In genomic region chr4:45426724-45427457, GRCm38 (mm10) we compare ENCODE assay signal across 9 mouse cellular contexts. TPM values are rescaled to one million over a fixed set of nuclear protein-coding genes. Genes with fewer than 3 reads are reported as not detected.
DNase-seq lines count a peak whose midpoint lies in the region; ATAC-seq lines count a peak whose summit lies in the region.
"Had no signal": no experiment of that assay in that cellular context is flagged by ENCODE, and none has a peak within 500 bp of the region (broad histone marks: within the 10 kb centered on the region; RNA-seq: fewer than 3 reads in every experiment).

No protein-coding gene starts in this region.

- WGBS in limb, embryonic 13.5 days = 43% methylated on average over 13 of the region's 13 CpGs

- no peak overlapping the region for H3K4me2 ChIP-seq in limb, embryonic 13.5 days (replicated peaks)
- H3K4me2 ChIP-seq: lung, embryonic 15.5 days had no signal

- H3K4me3 ChIP-seq in limb, embryonic 13.5 days = no peak overlapping the region
- H3K4me3 ChIP-seq: lung, embryonic 15.5 days had no signal

- peaks cover 5% of the 10 kb centered on the region; the same call in 1 of the 2 replicates for H3K36me3 ChIP-seq in limb, embryonic 13.5 days
- H3K36me3 ChIP-seq: lung, embryonic 15.5 days had no signal

- no peak overlapping the region for H3K27ac ChIP-seq in limb, embryonic 13.5 days
- H3K27ac ChIP-seq: lung, embryonic 15.5 days had no signal

- peaks cover 17% of the 10 kb centered on the region for H3K4me1 ChIP-seq in limb, embryonic 13.5 days

- ATAC-seq in limb, embryonic 13.5 days (ENCODE audit: low FRiP score, low read depth) = 0 out of 2 replicates have a peak, but pooled peaks have one; percentile 54
- no peak for ATAC-seq in frontal cortex, adult (ENCODE audit: low TSS enrichment)

- H3K9ac ChIP-seq in limb, embryonic 13.5 days = no peak overlapping the region
- H3K9ac ChIP-seq: lung, embryonic 15.5 days had no signal

- peaks cover 5% of the 10 kb centered on the region; the same call in 1 of the 2 replicates for H3K27me3 ChIP-seq in limb, embryonic 13.5 days
- H3K27me3 ChIP-seq: lung, embryonic 15.5 days had no signal

- H3K9me3 ChIP-seq in limb, embryonic 13.5 days = no peaks in the 10 kb centered on the region
- H3K9me3 ChIP-seq: lung, embryonic 15.5 days had no signal

- peak; percentile 62 to 63 for DNase-seq in cerebellum, postnatal 10 days
- no peak for DNase-seq in cerebellum, adult 9-10 months
- peak; percentile 49 to 52 for DNase-seq in right cerebral cortex, postnatal 10 days (ENCODE audit: low spot score in 2 of 2)
- DNase-seq in right cerebral cortex, postnatal 25 days = no peak
- DNase-seq in thymus, postnatal 25 days = peak; percentile 42
- no peak for DNase-seq in layer of hippocampus, adult 8-10 months (ENCODE audit: low spot score in 2 of 2)

RNA-seq across cellular contexts. Expression of gene Slc25a51, which starts 18.3 kb away (rescaled TPM):
- 53.9 and 68.1 TPM in 2 replicates for polyA plus RNA-seq in limb, embryonic 13.5 days (2015; fragmentation: Nextera tagmentation; extraction: Ambion mirVana)
- total RNA-seq in layer of hippocampus, adult 8-10 months (2022) = 100 to 1,000 TPM; 103 to 145 (median 128) TPM

Comparison
In these comparisons a context has a peak if more than half of its experiments do, and no peak if none do; other contexts are left out.
1. DNase-seq: peak in cerebellum, postnatal 10 days (2 of 2), right cerebral cortex, postnatal 10 days (2 of 2) and thymus, postnatal 25 days (single experiment); none in cerebellum, adult 9-10 months (single experiment), right cerebral cortex, postnatal 25 days (single experiment) and layer of hippocampus, adult 8-10 months (0 of 2).